Mouse (Mus musculus): Measurements from ENCODE around the gene Ubald2.

The Ubald2 gene

GRCm38 (mm10) chr11:116411582-116411981 lies 22.3 kb upstream of the Ubald2 start:
- POLR2A ChIA-PET: interaction anchor here in 3 of 4 experiments (0.5 to 2.0 kb wide), 26 partner anchors 9 to 322 kb away, joined by 3 to 11 read pairs (median 4); partner anchors contain the start of genes Foxj1 (in 1 of the 3) and Ubald2 (in 1 of the 3)

GRCm38 (mm10) chr11:116412028-116412827 lies 21.7 kb upstream of the Ubald2 start:
- POLR2A ChIA-PET: interaction anchor here in 3 of 4 experiments (0.6 to 2.0 kb wide), 27 partner anchors 9 to 441 kb away, joined by 3 to 24 read pairs (median 4); partner anchors contain the start of genes Foxj1 (in 1 of the 3), Srsf2 (in 1 of the 3) and Ubald2 (in 1 of the 3)

More at GRCm38 (mm10) chr11:116411582-116411981, 22.3 kb upstream of the Ubald2 start:
- CTCF ChIA-PET: interaction anchor here in 2 of 4 experiments (0.7 to 1.1 kb wide), 2 partner anchors 9 to 93 kb away, joined by 3 to 4 read pairs; no protein-coding TSS in a partner anchor

GRCm38 (mm10) chr11:116412904-116413630 lies 20.8 kb upstream of the Ubald2 start, which contains the start of gene Rnf157:
Rnf157 (minus strand) TSS chr11:116413032.
- ChIA-PET POLR2A (interaction anchor here in 3 of 4 experiments (0.6 to 2.0 kb wide), 24 partner anchors 9 to 440 kb away, joined by 3 to 24 read pairs (median 4); partner anchors contain the start of genes Exoc7 (in 1 of the 3), Srsf2 (in 1 of the 3), Ubald2 (in 1 of the 3) and Unk (in 1 of the 3)), CTCF (interaction anchor here in 2 of 4 experiments (0.6 to 1.0 kb wide), 4 partner anchors 14 to 121 kb away, joined by 3 to 5 read pairs (median 3); no protein-coding TSS in a partner anchor)

More at GRCm38 (mm10) chr11:116412028-116412827, 21.7 kb upstream of the Ubald2 start:
- CTCF ChIA-PET: interaction anchor here in 3 of 4 experiments (0.7 to 1.1 kb wide), 3 partner anchors 8 to 94 kb away, joined by 3 to 4 read pairs (median 3); no protein-coding TSS in a partner anchor

GRCm38 (mm10) chr11:116413631-116414022 lies 20.3 kb upstream of the Ubald2 start:
- ChIA-PET CTCF (interaction anchor here in 2 of 4 experiments (0.6 to 1.0 kb wide), 3 partner anchors 95 to 120 kb away, joined by 3 to 5 read pairs (median 3); no protein-coding TSS in a partner anchor), POLR2A (interaction anchor here in 3 of 4 experiments (0.6 to 2.0 kb wide), 24 partner anchors 9 to 439 kb away, joined by 3 to 24 read pairs (median 4); partner anchors contain the start of genes Exoc7 (in 1 of the 3), Srsf2 (in 1 of the 3), Ubald2 (in 1 of the 3) and Unk (in 1 of the 3))

- ChIA-PET CTCF (interaction anchor here in 1 of 4 experiments (1.4 kb wide), 1 partner anchor 78 kb away, joined by 3 read pairs; the partner anchor contains the start of gene Prpsap1), POLR2A (interaction anchor here in 3 of 4 experiments (0.6 to 1.6 kb wide), 6 partner anchors 13 to 31 kb away, joined by 3 to 7 read pairs (median 4); no protein-coding TSS in a partner anchor)
These were observed 17.5 kb upstream of the Ubald2 start for GRCm38 (mm10) chr11:116416196-116416943.

GRCm38 (mm10) chr11:116417054-116417453 lies 16.8 kb upstream of the Ubald2 start:
- CTCF ChIA-PET: no interaction called here

GRCm38 (mm10) chr11:116418194-116418840 lies 15.6 kb upstream of the Ubald2 start:
- ChIA-PET CTCF (interaction anchor here (0.5 to 1.3 kb wide), 8 partner anchors 27 to 683 kb away, joined by 3 to 10 read pairs (median 4); partner anchors contain the start of gene Foxj1 (in 1 of the 4)), POLR2A (interaction anchor here (0.6 to 2.3 kb wide), 12 partner anchors 11 to 434 kb away, joined by 3 to 15 read pairs (median 3); partner anchors contain the start of genes Exoc7 (in 1 of the 4) and Mfsd11 (in 1 of the 4))

More at GRCm38 (mm10) chr11:116417054-116417453, 16.8 kb upstream of the Ubald2 start:
- POLR2A ChIA-PET: interaction anchor here in 3 of 4 experiments (1.1 to 2.3 kb wide), 6 partner anchors 16 to 45 kb away, joined by 3 to 12 read pairs (median 4); no protein-coding TSS in a partner anchor

- ChIA-PET POLR2A (interaction anchor here in 3 of 4 experiments (0.6 to 2.3 kb wide), 8 partner anchors 10 to 61 kb away, joined by 3 to 15 read pairs (median 4); no protein-coding TSS in a partner anchor), CTCF (interaction anchor here in 3 of 4 experiments (0.5 to 1.3 kb wide), 6 partner anchors 76 to 682 kb away, joined by 3 to 10 read pairs (median 6); partner anchors contain the start of gene Foxj1 (in 1 of the 3))
These were observed 14.9 kb upstream of the Ubald2 start for GRCm38 (mm10) chr11:116418841-116419462.

GRCm38 (mm10) chr11:116421102-116421501 lies 12.8 kb upstream of the Ubald2 start:
- CTCF ChIA-PET: interaction anchor here in 1 of 4 experiments (0.5 kb wide), 1 partner anchor 10 kb away, joined by 3 read pairs; no protein-coding TSS in a partner anchor

GRCm38 (mm10) chr11:116422562-116422961 lies 11.3 kb upstream of the Ubald2 start:
- POLR2A ChIA-PET: interaction anchor here in 3 of 4 experiments (0.6 to 3.5 kb wide), 13 partner anchors 8 to 181 kb away, joined by 3 to 18 read pairs (median 4); partner anchors contain the start of genes Rnf157 (in 2 of the 3) and Ubald2 (in 1 of the 3)
- CTCF ChIA-PET: interaction anchor here in 2 of 4 experiments (0.7 to 1.0 kb wide), 4 partner anchors 9 to 755 kb away, joined by 3 read pairs; partner anchors contain the start of gene Ubald2 (in 1 of the 2)

More at GRCm38 (mm10) chr11:116421102-116421501, 12.8 kb upstream of the Ubald2 start:
- POLR2A ChIA-PET: interaction anchor here in 3 of 4 experiments (0.8 to 3.5 kb wide), 5 partner anchors 9 to 282 kb away, joined by 3 to 10 read pairs (median 4); partner anchors contain the start of gene Mrpl38 (in 1 of the 3)

DNA sequence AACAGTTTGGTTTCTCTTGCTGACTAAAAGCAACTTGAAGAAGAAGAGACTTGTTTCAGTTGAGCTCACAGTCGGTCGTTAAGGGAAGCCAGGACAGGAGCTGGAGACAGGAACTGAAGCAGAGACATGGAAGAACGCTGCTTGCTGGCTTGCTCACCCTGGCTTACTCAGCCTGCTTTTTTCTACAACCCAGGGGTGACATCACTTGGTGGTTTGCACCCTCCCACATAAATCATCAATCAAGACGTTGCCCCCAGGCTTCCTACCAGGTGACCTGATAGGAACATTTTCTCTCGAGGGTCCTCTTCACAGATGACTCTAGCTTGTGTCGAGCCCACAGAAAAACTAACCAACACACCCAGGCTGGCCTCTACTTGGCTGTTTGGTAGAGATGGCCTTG lies 10.7 kb upstream of the Ubald2 start:
- POLR2A ChIA-PET: interaction anchor here (0.6 to 3.5 kb wide), 17 partner anchors 10 to 712 kb away, joined by 3 to 18 read pairs (median 3); partner anchors contain the start of genes Rnf157 (in 2 of the 4) and Ubald2 (in 1 of the 4)

GRCm38 (mm10) chr11:116423782-116424620 lies 9.9 kb upstream of the Ubald2 start:
- ChIA-PET POLR2A (interaction anchor here (0.5 to 5.5 kb wide), 14 partner anchors 10 to 711 kb away, joined by 3 to 44 read pairs (median 4); partner anchors contain the start of genes Rnf157 (in 1 of the 4) and Ubald2 (in 1 of the 4)), CTCF (interaction anchor here in 1 of 4 experiments (0.6 kb wide), 1 partner anchor 18 kb away, joined by 3 read pairs; no protein-coding TSS in a partner anchor)

More for the DNA sequence above, 10.7 kb upstream of the Ubald2 start:
- CTCF ChIA-PET: interaction anchor here in 2 of 4 experiments (0.7 to 1.0 kb wide), 4 partner anchors 8 to 754 kb away, joined by 3 read pairs; partner anchors contain the start of gene Ubald2 (in 1 of the 2)

GRCm38 (mm10) chr11:116424621-116425407 lies 9.1 kb upstream of the Ubald2 start:
- CTCF ChIA-PET: interaction anchor here in 2 of 4 experiments (0.6 to 0.9 kb wide), 2 partner anchors 106 to 293 kb away, joined by 3 read pairs; no protein-coding TSS in a partner anchor
- POLR2A ChIA-PET: interaction anchor here in 3 of 4 experiments (0.5 to 5.5 kb wide), 12 partner anchors 9 to 21 kb away, joined by 3 to 44 read pairs (median 4); partner anchors contain the start of genes Rnf157 (in 1 of the 3) and Ubald2 (in 1 of the 3)
